Mouse (Mus musculus) ES-Bruce4 (cell line): ENCODE data around the gene Gm36864.

Experiments
- CTCF ChIP-seq: IDR thresholded peaks from one replicate; pipeline ENCODE4 v1.8.1; 2011; ENCODE audit warnings: low read depth, low read length
- EP300 ChIP-seq: IDR thresholded peaks from 2 replicates; pipeline ENCODE4 v1.6.1; 2011; ENCODE audit warnings: low read depth, low read length; ENCODE audit not compliant: insufficient read depth

DNA sequence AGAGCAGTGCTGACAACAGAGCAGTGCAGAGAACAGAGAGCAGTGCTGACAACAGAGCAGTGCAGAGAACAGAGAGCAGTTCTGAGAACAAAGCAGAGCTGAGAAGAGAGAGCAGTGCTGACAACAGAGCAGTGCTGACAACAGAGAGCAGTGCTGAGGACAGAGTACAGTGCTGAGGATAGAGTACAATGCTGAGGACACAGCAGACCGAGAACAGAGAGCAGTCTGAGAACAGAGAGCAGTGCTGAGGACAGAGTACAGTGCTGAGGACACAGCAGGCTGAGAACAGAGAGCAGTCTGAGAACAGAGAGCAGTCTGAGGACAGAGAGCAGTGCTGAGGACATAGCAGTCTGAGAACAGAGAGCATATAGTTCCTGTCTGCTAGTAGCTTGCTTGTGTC lies 4.7 kb downstream of the Gm36864 start:
- TF ChIP-seq EP300, result no peak
- no peak for TF ChIP-seq CTCF
